Mouse (Mus musculus) cerebellum, adult 2 months (tissue): Measurements from ENCODE around the gene Sall1.

ENCODE experiments used
- CTCF ChIP-seq: fragments of 200-500 bp; IDR thresholded peaks from 2 replicates; pipeline ENCODE4 v1.5.1; 2011; ENCODE audit warnings: low read depth, mild to moderate bottlenecking, control low read depth, low read length, moderate library complexity, borderline replicate concordance; ENCODE audit not compliant: insufficient read depth
- POLR2A ChIP-seq: fragments of 200-500 bp; IDR thresholded peaks from 2 replicates; pipeline ENCODE4 v1.6.1; 2011; ENCODE audit warnings: low read length, control low read depth, borderline replicate concordance; ENCODE audit not compliant: insufficient read depth

DNA sequence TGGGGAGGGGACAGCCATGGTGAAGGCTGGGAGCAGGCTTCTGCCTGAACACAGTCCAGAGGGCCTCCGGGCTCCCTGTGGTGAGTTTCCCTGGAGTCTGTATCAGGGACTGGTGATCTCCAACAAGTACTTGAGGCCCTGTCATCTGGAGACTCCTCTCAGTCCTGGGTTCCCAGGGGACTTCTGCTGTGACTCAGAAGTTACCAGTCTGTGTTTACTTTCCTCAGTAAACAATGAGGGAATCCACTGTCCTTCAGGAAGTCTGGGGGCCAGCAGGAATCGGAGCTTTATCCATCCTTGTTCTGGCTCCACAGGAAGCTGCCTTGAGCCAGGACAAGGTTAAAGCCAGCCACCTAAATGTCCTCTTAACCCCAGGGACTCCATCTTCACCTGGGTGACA is 41.8 kb downstream of the Sall1 start:
- TF ChIP-seq CTCF (no peak), POLR2A (no peak)
